Mouse (Mus musculus) brain, embryonic 14.5 days (tissue): ENCODE data around the gene 3110082I17Rik.

Experiments
- CTCF ChIP-seq: fragments of 200-500 bp; IDR thresholded peaks from 2 replicates; pipeline ENCODE4 v1.5.1; 2012; ENCODE audit warnings: inconsistent platforms, mild to moderate bottlenecking, moderate library complexity, borderline replicate concordance; ENCODE audit not compliant: insufficient read depth, insufficient read length; ENCODE audit errors: extremely low read depth
- POLR2A ChIP-seq: fragments of 200-500 bp; IDR thresholded peaks from 2 replicates; pipeline ENCODE4 v1.6.1; 2012; ENCODE audit warnings: mild to moderate bottlenecking, inconsistent platforms, borderline replicate concordance; ENCODE audit not compliant: poor library complexity, insufficient read depth, insufficient read length, severe bottlenecking; ENCODE audit errors: extremely low read depth

DNA sequence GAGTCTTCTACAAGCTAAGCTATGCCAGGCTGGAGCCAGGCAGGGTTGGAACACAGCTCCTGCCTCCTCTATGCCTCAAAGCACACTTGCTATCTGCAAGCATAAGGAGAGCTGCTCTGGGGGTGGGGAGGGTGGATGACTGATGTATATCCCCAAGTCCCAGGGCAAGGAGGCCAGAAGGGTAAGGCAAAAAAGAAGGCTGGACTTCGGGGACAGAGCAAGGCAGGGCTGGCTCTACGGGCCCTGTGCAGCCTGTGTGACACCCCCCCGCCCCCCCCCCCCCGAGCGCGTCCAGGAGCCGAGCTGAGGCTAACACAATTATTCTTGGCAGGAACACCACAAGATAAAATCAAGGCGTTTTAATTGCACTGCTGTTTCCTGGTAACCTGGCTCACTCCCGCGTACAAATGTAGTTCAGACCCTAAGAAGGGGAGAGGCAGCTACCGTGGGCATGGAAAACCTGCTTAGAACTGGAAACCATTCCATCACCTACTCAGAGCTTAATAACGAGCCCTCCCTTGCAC, 30.4 kb downstream of the 3110082I17Rik start:
- no peak for TF ChIP-seq CTCF
- no peak for TF ChIP-seq POLR2A
